7 mouse cellular contexts compared by ENCODE assay signal in genomic region chr6:121183414-121184173, GRCm38 (mm10). TPM values are rescaled to one million over a fixed set of nuclear protein-coding genes. Genes with fewer than 3 reads are reported as not detected.
A peak's percentile ranks its signal among the peaks of the same experiment; 100 is the strongest.
DNase-seq lines count a peak whose midpoint lies in the region; ATAC-seq lines count a peak whose summit lies in the region.

Gene Pex26 (plus strand): TSS chr6:121183667.

- ATAC-seq in intestine, embryonic 15.5 days, result peak; percentile 87

- H3K36me3 ChIP-seq in intestine, embryonic 15.5 days, result 0 out of 2 replicates have a peak, but pooled peaks cover 7% of the 10 kb centered on the region
- H3K36me3 ChIP-seq in midbrain, embryonic 10.5 days, result peaks cover 15% of the 10 kb centered on the region; the same call in 1 of the 2 replicates

- H3K4me2 ChIP-seq in intestine, embryonic 15.5 days (replicated peaks), result peak within 1 kb of the TSS; percentile 93

- intact Hi-C loops in gastrocnemius, postnatal 36 days (cut with DNase I), result loop anchor here (2.0 kb wide), 2 partner anchors 61 to 77 kb away; partner anchors contain the start of gene Usp18
- intact Hi-C loops in left cerebral cortex, postnatal 25 days (cut with DNase I), result loop anchor here (1.0 to 2.0 kb wide), 2 partner anchors 62 to 79 kb away; partner anchors contain the start of gene Usp18

- 0 out of 2 replicates have a peak, but pooled peaks cover 3% of the 10 kb centered on the region for H3K27me3 ChIP-seq in intestine, embryonic 15.5 days (replicated peaks)
- H3K27me3 ChIP-seq in midbrain, embryonic 10.5 days (ENCODE audit: low read depth, poor library complexity, severe bottlenecking), result no peaks in the 10 kb centered on the region

- peak; percentile 88 to 90 for DNase-seq in adrenal gland, adult 18-20 months (ENCODE audit: low spot score in 2 of 2)
- DNase-seq in embryo, embryonic 11 days, result peak; percentile 94
- peak; percentile 89 to 90 for DNase-seq in gastrocnemius, postnatal 36 days
- DNase-seq in left cerebral cortex, postnatal 25 days (ENCODE audit: low spot score in 2 of 2), result peak; percentile 92 to 96
- DNase-seq in midbrain, embryonic 10.5 days (ENCODE audit: low spot score), result peak; percentile 90
- peak; percentile 88 for DNase-seq in right cerebral cortex, postnatal 4 days

- 2% methylated on average over 32 of the region's 32 CpGs for WGBS in intestine, embryonic 15.5 days
- 1% methylated on average over 32 of the region's 32 CpGs for WGBS in midbrain, embryonic 10.5 days

- no peaks in the 10 kb centered on the region for H3K9me3 ChIP-seq in intestine, embryonic 15.5 days
- H3K9me3 ChIP-seq in midbrain, embryonic 10.5 days (replicated peaks), result no peaks in the 10 kb centered on the region

- H3K27ac ChIP-seq in intestine, embryonic 15.5 days, result peak within 1 kb of the TSS; percentile 75
- peak within 1 kb of the TSS; percentile 78 for H3K27ac ChIP-seq in midbrain, embryonic 10.5 days (replicated peaks)

- H3K9ac ChIP-seq in intestine, embryonic 15.5 days, result peak within 1 kb of the TSS; percentile 55

- peaks cover 16% of the 10 kb centered on the region; the same call in 1 of the 2 replicates for H3K4me1 ChIP-seq in intestine, embryonic 15.5 days (replicated peaks)
- peaks cover 22% of the 10 kb centered on the region for H3K4me1 ChIP-seq in midbrain, embryonic 10.5 days

- peak within 1 kb of the TSS; percentile 55 for H3K4me3 ChIP-seq in intestine, embryonic 15.5 days (replicated peaks)
- peak within 1 kb of the TSS; percentile 69 for H3K4me3 ChIP-seq in midbrain, embryonic 10.5 days

RNA-seq across cellular contexts. Expression of gene Pex26, which starts in this region (rescaled TPM):
- total RNA-seq in adrenal gland, adult 18-20 months (2021), result 10 to 100 TPM; 11.1 to 11.6 TPM
- total RNA-seq in gastrocnemius, postnatal 36 days (2021), result 1 to 10 TPM; 2.2 to 2.9 TPM
- polyA plus RNA-seq in intestine, embryonic 15.5 days (2015; fragmentation: Nextera tagmentation; extraction: Ambion mirVana), result 13.6 and 13.7 TPM in 2 replicates
- total RNA-seq in left cerebral cortex, postnatal 25 days (2021), result 10 to 100 TPM; 13.4 to 15.3 TPM
- polyA plus RNA-seq in midbrain, embryonic 10.5 days (2016; fragmentation: Nextera tagmentation; extraction: Ambion mirVana), result 8.5 and 8.8 TPM in 2 replicates

Comparison
In these comparisons a context has a peak if more than half of its experiments do, and no peak if none do; other contexts are left out.
1. Peak in every context shown above with its lines: DNase-seq, ATAC-seq, H3K4me3 ChIP-seq and H3K27ac ChIP-seq.